Mouse (Mus musculus) myocyte (in vitro differentiated cells): ENCODE data around the gene Vstm5. TPM values are rescaled to one million over a fixed set of nuclear protein-coding genes. Genes with fewer than 3 reads are reported as not detected.

Experiments
- H3K27me3 ChIP-seq: one replicate; pipeline ENCODE4 v1.6.1; 2011; ENCODE audit not compliant: control insufficient read depth, insufficient read depth, insufficient read length
- H3K36me3 ChIP-seq: one replicate; pipeline ENCODE4 v1.6.1; 2011; ENCODE audit not compliant: control insufficient read depth, insufficient read depth
- H3K4me2 ChIP-seq: one replicate; pipeline ENCODE4 v1.6.1; 2011; ENCODE audit warnings: low read depth, control low read depth
- H3K4me3 ChIP-seq: one replicate; pipeline ENCODE4 v1.5.1; 2011; ENCODE audit warnings: mild to moderate bottlenecking, control low read depth, moderate library complexity
- H3K79me2 ChIP-seq: one replicate; pipeline ENCODE4 v1.6.1; 2011; ENCODE audit not compliant: control insufficient read depth, insufficient read depth
- H3ac ChIP-seq: one replicate; pipeline ENCODE4 v1.6.1; 2011; ENCODE audit not compliant: control insufficient read depth, insufficient read length
- CEBPB ChIP-seq: IDR thresholded peaks from 2 replicates; pipeline ENCODE4 v1.6.1; 2011; ENCODE audit warnings: mild to moderate bottlenecking, moderate library complexity; ENCODE audit not compliant: poor library complexity, insufficient read depth, severe bottlenecking
- E2F4 ChIP-seq: IDR thresholded peaks from one replicate; pipeline ENCODE4 v1.6.1; 2011; ENCODE audit warnings: mild to moderate bottlenecking, control low read depth, moderate library complexity; ENCODE audit not compliant: insufficient read depth
- MAX ChIP-seq: IDR thresholded peaks from one replicate; pipeline ENCODE4 v1.6.1; 2011; ENCODE audit warnings: low read depth, mild to moderate bottlenecking, control low read depth
- MYOD1 ChIP-seq, 3 experiments: IDR thresholded peaks; one replicate each; pipeline ENCODE4 v1.6.1; 2011; ENCODE audit warnings: control low read depth in 2 of 3, low read depth in 2 of 3, mild to moderate bottlenecking in 2 of 3, moderate library complexity in 1 of 3; ENCODE audit not compliant: insufficient read length in 2 of 3, control insufficient read depth in 1 of 3
- MYOG ChIP-seq, 3 experiments: IDR thresholded peaks; one replicate each; pipeline ENCODE4 v1.6.1; 2011; ENCODE audit warnings: control low read depth in 2 of 3, low read depth in 2 of 3, mild to moderate bottlenecking in 2 of 3; ENCODE audit not compliant: insufficient read length in 2 of 3, control insufficient read depth in 1 of 3, insufficient read depth in 1 of 3
- POLR2A ChIP-seq: IDR thresholded peaks from one replicate; pipeline ENCODE4 v1.6.1; 2011; ENCODE audit warnings: low read depth, mild to moderate bottlenecking, control low read depth, moderate library complexity; ENCODE audit not compliant: insufficient read length
- POLR2AphosphoS2 ChIP-seq: IDR thresholded peaks from one replicate; pipeline ENCODE4 v1.6.1; 2011; ENCODE audit warnings: low read depth, control low read depth; ENCODE audit not compliant: insufficient read length
- REST ChIP-seq: IDR thresholded peaks from one replicate; pipeline ENCODE4 v1.6.1; 2011; ENCODE audit warnings: mild to moderate bottlenecking, control low read depth, moderate library complexity; ENCODE audit not compliant: insufficient read depth, insufficient read length
- SRF ChIP-seq: IDR thresholded peaks from one replicate; pipeline ENCODE4 v1.6.1; 2011; ENCODE audit warnings: low read depth; ENCODE audit not compliant: control insufficient read depth, insufficient read length
- TCF12 ChIP-seq: IDR thresholded peaks from one replicate; pipeline ENCODE4 v1.6.1; 2011; ENCODE audit warnings: mild to moderate bottlenecking, control low read depth; ENCODE audit not compliant: poor library complexity, insufficient read depth, severe bottlenecking
- TCF3 ChIP-seq: IDR thresholded peaks from one replicate; pipeline ENCODE4 v1.6.1; 2011; ENCODE audit warnings: low read depth, control low read depth; ENCODE audit not compliant: insufficient read length
- USF1 ChIP-seq: IDR thresholded peaks from one replicate; pipeline ENCODE4 v1.6.1; 2011; ENCODE audit warnings: low read depth, mild to moderate bottlenecking, control low read depth, moderate library complexity
- polyA plus RNA-seq: library from polyadenylated mRNA; unstranded; fragments of >200 nt; fragmentation: generic; extraction: Trizol; gene quantifications from one replicate; pipeline ENCODE4 v1.2.1, GENCODE M21; 2012; ENCODE audit warnings: missing spikeins

The Vstm5 gene
- polyA plus RNA-seq, 1 experiment: not detected

DNA sequence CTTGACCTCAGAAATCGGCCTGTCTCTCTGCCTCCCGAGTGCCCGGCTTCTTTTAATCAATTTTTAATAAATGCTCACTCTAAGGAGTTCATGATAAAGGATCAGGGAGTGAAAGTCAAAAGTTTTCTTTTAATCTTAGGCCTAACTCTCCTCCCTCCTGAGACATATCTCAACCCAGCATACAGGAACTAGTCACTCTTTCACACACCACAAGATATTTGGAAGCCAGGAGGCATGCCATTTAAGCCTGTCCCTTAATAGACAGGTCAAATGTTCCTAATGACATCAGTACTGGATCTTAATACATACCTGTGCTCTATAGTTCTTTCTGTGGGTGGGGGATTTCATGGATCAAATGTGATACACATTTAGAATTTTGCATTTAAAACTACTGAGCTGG lies 39.5 kb downstream of the Vstm5 start:
- no peaks in the 10 kb centered on the region for H3K27me3 ChIP-seq
- H3K4me3 ChIP-seq: peak overlapping the region; percentile 60
- TF ChIP-seq MYOG (IDR thresholded peaks at IDR 0.05; ENCODE audit: control insufficient read depth in 1 of 3, insufficient read depth in 1 of 3, insufficient read length in 2 of 3, low read depth in 2 of 3): no peak
- TF ChIP-seq POLR2AphosphoS2: no peak
- TF ChIP-seq CEBPB: no peak
- no peak for TF ChIP-seq REST
- TF ChIP-seq TCF3: no peak
- TF ChIP-seq SRF: no peak
- TF ChIP-seq USF1: no peak
- no peak for TF ChIP-seq POLR2A
- TF ChIP-seq MYOD1 (IDR thresholded peaks at IDR 0.05; ENCODE audit: control insufficient read depth in 1 of 3, insufficient read length in 2 of 3, low read depth in 2 of 3): no peak
- no peak for TF ChIP-seq TCF12
- no peak for TF ChIP-seq MAX
- TF ChIP-seq E2F4: no peak
- peak overlapping the region; percentile 63 for H3K4me2 ChIP-seq
- peaks cover 19% of the 10 kb centered on the region for H3K79me2 ChIP-seq
- H3K36me3 ChIP-seq: peaks cover 23% of the 10 kb centered on the region
- H3ac ChIP-seq: no peak overlapping the region

DNA sequence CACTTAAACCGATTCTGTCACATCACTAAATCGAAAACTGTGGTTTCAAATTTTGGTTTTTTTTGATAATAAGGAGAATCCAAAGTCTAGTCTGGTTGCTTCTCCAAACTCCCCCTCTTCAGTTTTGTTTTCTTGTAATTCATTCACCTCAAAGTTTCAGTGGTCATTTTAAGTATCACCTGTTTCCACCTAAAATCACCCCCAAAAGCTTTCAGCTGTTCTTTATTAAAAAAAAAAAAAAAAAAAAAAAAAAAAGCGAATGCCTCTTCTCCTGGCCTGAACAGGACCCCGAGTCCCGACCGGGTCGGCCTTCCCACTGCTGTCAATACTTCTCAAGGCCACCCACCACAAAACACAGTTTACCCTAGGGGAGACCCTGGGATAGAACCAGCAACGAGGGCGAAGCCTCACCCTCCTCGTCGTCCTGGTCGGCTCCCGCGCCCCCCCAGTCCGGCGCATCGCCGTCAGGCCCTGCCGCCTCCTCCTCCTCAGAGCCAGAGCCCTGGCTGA lies 40.3 kb downstream of the Vstm5 start:
- H3K36me3 ChIP-seq: peaks cover 14% of the 10 kb centered on the region
- peak overlapping the region; percentile 63 for H3K4me2 ChIP-seq
- H3K4me3 ChIP-seq: peak overlapping the region; percentile 60
- peak overlapping the region; percentile 90 for H3ac ChIP-seq
- TF ChIP-seq MYOD1 (IDR thresholded peaks at IDR 0.05; ENCODE audit: control insufficient read depth in 1 of 3, insufficient read length in 2 of 3, low read depth in 2 of 3) (no peak), TCF12 (no peak), MAX (no peak), CEBPB (no peak)
- H3K79me2 ChIP-seq: peaks cover 19% of the 10 kb centered on the region
- H3K27me3 ChIP-seq: no peaks in the 10 kb centered on the region

DNA sequence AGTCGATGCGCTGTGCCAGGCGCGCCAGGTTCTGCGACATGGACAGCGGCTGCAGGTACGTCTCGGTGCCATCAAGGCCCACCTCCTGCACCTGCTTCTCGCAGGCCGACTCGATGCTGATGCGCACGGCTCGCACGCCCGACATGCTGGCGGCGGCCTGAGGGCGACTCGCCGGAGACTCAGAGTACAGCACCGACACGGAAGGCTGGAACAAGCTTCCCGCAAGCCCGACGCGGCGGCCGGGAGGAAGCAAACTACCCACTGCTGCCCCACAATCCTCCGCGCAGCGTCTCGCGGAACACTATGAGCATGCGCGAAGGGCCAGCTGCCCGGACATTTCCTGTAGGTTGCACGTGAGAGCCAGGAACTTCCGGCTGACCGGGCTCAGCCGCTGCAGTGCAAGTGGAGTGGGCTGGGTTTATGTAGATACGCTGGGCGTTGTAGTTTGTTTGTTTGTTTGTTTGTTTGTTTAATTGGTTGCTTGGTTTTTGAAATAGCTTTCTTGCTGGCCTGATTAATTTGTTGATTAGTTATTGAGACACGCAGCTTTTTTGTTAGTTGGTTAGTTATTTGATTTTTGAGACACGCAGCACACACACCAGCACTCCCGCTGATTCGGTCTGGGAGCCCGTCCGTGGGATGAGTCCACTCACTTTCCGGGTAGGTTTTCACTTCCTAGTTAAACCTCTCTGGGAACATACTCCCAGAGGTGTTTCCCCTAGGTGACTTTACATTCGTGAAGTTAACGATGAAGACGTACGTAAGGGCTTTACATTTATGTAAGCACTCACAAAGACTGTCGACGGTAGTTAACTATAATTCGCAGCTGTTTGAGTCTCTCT lies 41.0 kb downstream of the Vstm5 start, which contains the start of gene Med17:
Med17 (minus strand) TSS at position 283 of the 842 bp plus-strand sequence.
- no peaks in the 10 kb centered on the region for H3K27me3 ChIP-seq
- H3K4me2 ChIP-seq: peak within 1 kb of the TSS; percentile 95
- peaks cover 19% of the 10 kb centered on the region for H3K79me2 ChIP-seq
- TF ChIP-seq USF1 (peak; percentile 67), POLR2A (peak; percentile 97), POLR2AphosphoS2 (peak; percentile 97), MYOD1 (IDR thresholded peaks at IDR 0.05; ENCODE audit: control insufficient read depth in 1 of 3, insufficient read length in 2 of 3, low read depth in 2 of 3) (peak in 2 of 3 experiments; percentile 18 to 64), TCF3 (no peak), MYOG (IDR thresholded peaks at IDR 0.05; ENCODE audit: control insufficient read depth in 1 of 3, insufficient read depth in 1 of 3, insufficient read length in 2 of 3, low read depth in 2 of 3) (peak in 1 of 3 experiments; percentile 64)
- peak within 1 kb of the TSS; percentile 90 for H3ac ChIP-seq
- peak within 1 kb of the TSS; percentile 60 for H3K4me3 ChIP-seq
- H3K36me3 ChIP-seq: peaks cover 8% of the 10 kb centered on the region

DNA sequence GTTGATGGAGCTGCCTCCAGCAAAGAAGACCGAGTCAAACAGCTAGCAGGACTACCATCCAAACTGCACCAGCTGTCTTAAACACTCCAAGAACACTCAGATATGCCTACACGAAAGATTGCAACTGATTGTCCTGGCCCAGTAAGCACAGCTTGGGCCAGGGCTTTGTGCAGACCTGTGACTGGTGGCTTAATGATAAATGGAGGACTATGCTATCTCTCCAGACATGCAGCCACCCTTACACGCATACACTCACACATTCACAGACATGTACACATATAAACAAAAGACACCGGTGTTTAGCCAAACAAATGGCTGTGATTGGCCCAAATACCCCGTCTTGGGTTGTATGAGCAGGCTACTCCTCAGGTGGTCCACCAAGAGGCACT lies 41.6 kb downstream of the Vstm5 start:
- peak overlapping the region; percentile 95 for H3K4me2 ChIP-seq
- H3K4me3 ChIP-seq: peak overlapping the region; percentile 60
- no peak overlapping the region for H3ac ChIP-seq
- peaks cover 2% of the 10 kb centered on the region for H3K36me3 ChIP-seq
- H3K27me3 ChIP-seq: no peaks in the 10 kb centered on the region
- H3K79me2 ChIP-seq: peaks cover 19% of the 10 kb centered on the region
- TF ChIP-seq POLR2AphosphoS2: no peak
- TF ChIP-seq POLR2A: no peak
- TF ChIP-seq MYOD1 (IDR thresholded peaks at IDR 0.05; ENCODE audit: control insufficient read depth in 1 of 3, insufficient read length in 2 of 3, low read depth in 2 of 3): no peak
- TF ChIP-seq CEBPB: no peak
- TF ChIP-seq SRF: no peak
- TF ChIP-seq TCF3: no peak
- no peak for TF ChIP-seq TCF12
- no peak for TF ChIP-seq MYOG (IDR thresholded peaks at IDR 0.05; ENCODE audit: control insufficient read depth in 1 of 3, insufficient read depth in 1 of 3, insufficient read length in 2 of 3, low read depth in 2 of 3)
- TF ChIP-seq E2F4: no peak
- no peak for TF ChIP-seq USF1
- TF ChIP-seq MAX: no peak
- no peak for TF ChIP-seq REST

DNA sequence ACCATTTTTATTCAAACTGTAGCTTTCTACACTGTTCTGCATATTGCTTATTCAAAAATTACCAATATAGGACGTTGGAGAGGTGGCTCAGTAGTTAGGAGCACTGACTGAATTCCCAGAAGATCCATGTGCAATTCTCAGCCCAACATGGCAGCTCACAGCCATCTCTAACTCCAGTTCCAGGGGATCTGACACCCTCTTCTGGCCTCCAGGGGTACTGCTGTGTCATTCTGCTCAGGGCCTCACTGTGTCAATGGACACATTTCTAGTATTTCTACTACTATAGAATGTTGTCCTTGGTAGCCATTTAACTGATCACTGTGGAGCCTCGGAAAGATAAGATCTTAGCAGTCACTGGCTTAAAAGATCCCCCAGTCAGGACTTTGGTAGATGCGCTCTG lies 46.6 kb downstream of the Vstm5 start:
- Histone ChIP-seq H3K36me3 (no peaks in the 10 kb centered on the region), H3K4me2 (no peak overlapping the region), H3K4me3 (no peak overlapping the region), H3K27me3 (no peaks in the 10 kb centered on the region), H3K79me2 (no peaks in the 10 kb centered on the region), H3ac (no peak overlapping the region)
- TF ChIP-seq TCF12: no peak
- TF ChIP-seq E2F4: no peak
- no peak for TF ChIP-seq MYOG (IDR thresholded peaks at IDR 0.05; ENCODE audit: control insufficient read depth in 1 of 3, insufficient read depth in 1 of 3, insufficient read length in 2 of 3, low read depth in 2 of 3)
- TF ChIP-seq POLR2A: no peak
- no peak for TF ChIP-seq MYOD1 (IDR thresholded peaks at IDR 0.05; ENCODE audit: control insufficient read depth in 1 of 3, insufficient read length in 2 of 3, low read depth in 2 of 3)
- TF ChIP-seq MAX: no peak
- no peak for TF ChIP-seq TCF3
- no peak for TF ChIP-seq POLR2AphosphoS2
- no peak for TF ChIP-seq CEBPB
- no peak for TF ChIP-seq USF1
- no peak for TF ChIP-seq SRF
- no peak for TF ChIP-seq REST
